Mouse (Mus musculus) cerebellum, postnatal 25 days (tissue): ENCODE results near the gene Stat1.

ENCODE experiments used
- DNase-seq, 2 experiments: peaks; one replicate each; pipeline ENCODE4 v3.0.0; 2021; ENCODE audit warnings: mixed read lengths in 2 of 2

The Stat1 gene

GRCm38 (mm10) chr1:52118860-52119591 is at the start of gene Stat1:
Gene Stat1, plus strand, starts transcription at chr1:52119440.
- DNase-seq = peak; percentile 90 to 95

DNA sequence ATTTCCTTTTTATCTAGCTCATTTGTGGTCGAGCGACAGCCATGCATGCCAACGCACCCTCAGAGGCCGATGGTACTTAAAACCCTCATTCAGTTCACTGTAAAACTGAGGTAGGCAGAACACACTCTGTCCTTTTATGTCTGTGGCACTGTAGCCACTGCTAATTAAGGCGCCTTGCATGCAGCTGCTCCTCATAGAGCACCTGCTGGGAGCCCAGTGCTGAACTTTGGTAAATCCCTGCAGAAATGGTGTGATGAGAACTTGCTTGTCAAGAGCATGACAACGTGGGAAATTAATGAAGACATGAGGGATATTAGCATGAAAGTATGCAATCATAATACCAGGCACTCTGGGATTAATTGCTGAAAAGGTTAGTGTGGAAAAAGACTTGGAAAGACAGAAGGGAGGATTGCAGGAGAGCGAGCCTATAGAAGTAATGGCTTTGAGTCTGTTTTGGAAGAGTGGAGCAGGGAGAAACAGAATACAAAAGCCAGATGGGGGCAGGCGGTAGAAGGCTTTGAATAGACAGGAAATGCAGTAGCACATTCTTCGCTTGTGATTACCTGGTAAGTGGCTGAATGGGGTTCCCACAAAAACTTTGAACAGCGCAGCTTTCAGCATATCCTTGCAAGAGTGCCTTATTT is 39.4 kb upstream of the Stat1 start:
- peak in 1 of 2 experiments; percentile 15 for DNase-seq

- DNase-seq = no peak
Observed at GRCm38 (mm10) chr1:52080375-52080774, 38.9 kb upstream of the Stat1 start.

GRCm38 (mm10) chr1:52086236-52086635 is 33.0 kb upstream of the Stat1 start:
- no peak for DNase-seq

DNA sequence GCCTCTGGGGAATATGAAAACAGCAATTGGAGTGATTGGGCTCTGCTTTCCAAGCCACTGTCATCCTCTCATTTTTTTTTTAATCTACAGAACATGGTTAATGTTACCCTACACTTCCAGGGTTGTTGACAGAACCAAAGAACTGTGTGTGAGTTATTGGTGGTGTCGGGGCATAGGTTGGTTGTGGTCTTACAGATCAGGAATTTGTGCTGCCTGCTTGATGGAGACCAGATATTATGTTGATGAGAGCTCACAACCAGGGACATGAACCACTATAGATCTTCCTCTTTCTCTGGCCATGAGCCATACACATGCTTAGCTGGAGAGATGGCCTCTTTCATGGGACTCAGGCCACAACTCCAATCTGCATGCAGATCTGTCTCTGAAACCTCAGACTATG is 32.1 kb upstream of the Stat1 start:
- no peak for DNase-seq

DNA sequence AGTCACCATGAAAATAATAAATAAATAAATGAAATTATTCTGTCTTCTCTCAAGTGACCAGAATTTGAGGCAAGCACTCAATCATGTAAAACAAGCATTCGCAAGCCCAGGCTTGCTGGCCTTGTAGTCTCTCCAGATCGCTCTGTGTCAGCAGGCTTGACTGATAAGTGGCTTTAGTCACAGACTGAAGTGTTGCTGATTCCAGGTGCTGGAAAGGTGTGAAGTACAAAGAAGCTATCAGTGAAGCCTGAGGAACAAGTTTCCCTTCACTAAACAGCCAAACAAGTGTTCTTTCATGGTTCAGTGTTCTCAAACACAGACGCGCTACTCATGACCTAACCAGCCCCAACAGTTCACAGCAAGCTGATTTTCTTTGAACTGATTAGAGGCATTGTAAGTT is 30.6 kb upstream of the Stat1 start:
- DNase-seq = no peak

- peak in 1 of 2 experiments; percentile 57 for DNase-seq
Observed at GRCm38 (mm10) chr1:52098618-52099232, 20.5 kb upstream of the Stat1 start.

- no peak for DNase-seq
Observed at GRCm38 (mm10) chr1:52100496-52100895, 18.7 kb upstream of the Stat1 start.

DNA sequence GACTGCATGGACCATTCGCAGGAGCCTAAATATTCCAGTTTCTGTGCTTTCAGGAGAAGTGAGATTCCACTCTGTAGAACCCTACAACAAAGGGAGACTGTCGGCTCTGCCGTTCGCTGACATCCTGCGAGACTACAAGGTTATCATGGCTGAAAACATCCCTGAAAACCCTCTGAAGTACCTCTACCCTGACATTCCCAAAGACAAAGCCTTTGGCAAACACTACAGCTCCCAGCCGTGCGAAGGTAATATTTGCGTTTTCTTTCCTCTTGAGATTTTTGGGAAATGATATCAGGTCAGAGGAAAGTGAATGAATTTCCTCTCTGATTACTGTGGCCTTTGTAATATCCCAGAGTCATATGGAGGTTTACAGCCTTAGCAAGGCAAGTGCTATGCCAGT is 16.4 kb upstream of the Stat1 start:
- no peak for DNase-seq

- no peak for DNase-seq
Observed at GRCm38 (mm10) chr1:52107206-52107605, 12.0 kb upstream of the Stat1 start.

- DNase-seq = no peak
Observed at GRCm38 (mm10) chr1:52111217-52111616, 8.0 kb upstream of the Stat1 start.

GRCm38 (mm10) chr1:52112301-52112700 is 6.9 kb upstream of the Stat1 start:
- no peak for DNase-seq

DNA sequence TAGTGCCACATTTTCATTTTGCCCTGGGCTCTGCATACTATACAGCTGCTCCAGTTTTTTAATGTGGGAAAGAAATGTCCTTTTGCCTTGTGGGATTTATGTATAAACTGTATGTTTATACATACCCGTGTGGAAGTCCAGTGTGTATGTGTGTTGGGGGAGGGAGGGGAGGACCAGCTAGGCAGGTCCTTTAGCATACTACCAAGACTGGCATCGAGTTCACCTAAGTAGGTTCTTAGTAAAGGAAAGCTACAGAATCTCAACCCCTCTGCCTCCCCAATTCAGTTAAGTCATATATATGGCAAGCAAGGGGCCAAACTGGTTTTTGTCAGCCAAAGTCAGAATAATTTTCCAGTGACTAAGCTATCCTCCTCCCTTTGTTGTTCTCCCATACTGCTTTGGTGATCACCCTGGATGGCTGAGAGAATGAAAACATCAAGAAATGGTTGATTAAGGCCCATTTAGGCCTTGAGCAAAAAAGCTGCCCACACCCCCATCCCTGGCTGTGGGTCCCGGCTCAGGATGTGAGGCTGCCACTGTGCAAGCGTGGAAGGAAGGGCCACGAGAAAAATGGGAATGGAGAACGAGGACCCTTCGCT is 6.1 kb upstream of the Stat1 start:
- no peak for DNase-seq

- DNase-seq = peak; percentile 99 to 100
Observed at GRCm38 (mm10) chr1:52113666-52114069, 5.6 kb upstream of the Stat1 start.

GRCm38 (mm10) chr1:52116441-52116840 is 2.8 kb upstream of the Stat1 start:
- no peak for DNase-seq

DNA sequence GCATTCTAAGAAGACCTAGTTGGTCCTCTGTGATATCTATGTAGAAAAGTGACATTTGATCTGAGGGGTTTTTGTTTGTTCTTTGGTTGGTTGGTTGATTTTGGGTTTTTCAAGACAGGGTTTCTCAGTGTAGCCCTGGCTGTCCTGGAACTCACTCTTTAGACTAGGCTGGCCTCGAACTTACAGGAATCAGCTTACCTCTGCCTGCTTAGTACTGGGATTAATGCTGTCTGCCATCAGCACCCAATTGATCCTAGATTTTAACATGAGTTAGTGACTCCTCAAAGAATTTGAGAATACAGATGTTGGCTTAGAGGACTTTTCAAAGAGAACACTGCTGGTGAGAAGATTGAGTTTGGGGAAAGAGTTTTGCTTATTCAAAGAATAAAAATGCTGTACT is 1.5 kb upstream of the Stat1 start:
- no peak for DNase-seq

DNA sequence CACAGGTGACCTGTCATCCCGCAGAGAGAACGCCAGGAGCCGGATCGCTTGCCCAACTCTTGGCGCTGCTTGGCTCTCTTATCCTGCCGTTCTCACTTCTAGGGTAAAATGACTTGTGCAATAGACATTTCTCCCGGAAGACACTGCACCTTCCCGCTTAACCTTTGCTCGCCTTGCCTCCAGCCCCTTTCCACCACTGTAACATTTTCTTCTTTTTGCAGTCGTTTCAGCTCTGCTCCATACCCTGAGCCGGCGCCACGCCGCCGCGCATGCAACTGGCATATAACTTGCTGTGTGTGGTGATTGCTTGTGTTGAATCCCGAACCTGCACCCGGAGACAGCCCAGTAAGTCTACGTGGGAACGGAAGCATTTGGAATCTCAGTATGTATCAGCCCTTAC is 451 bp downstream of the Stat1 start:
- peak in 1 of 2 experiments; percentile 41 for DNase-seq

- DNase-seq = no peak
Observed at GRCm38 (mm10) chr1:52120191-52120590, 951 bp downstream of the Stat1 start.

DNA sequence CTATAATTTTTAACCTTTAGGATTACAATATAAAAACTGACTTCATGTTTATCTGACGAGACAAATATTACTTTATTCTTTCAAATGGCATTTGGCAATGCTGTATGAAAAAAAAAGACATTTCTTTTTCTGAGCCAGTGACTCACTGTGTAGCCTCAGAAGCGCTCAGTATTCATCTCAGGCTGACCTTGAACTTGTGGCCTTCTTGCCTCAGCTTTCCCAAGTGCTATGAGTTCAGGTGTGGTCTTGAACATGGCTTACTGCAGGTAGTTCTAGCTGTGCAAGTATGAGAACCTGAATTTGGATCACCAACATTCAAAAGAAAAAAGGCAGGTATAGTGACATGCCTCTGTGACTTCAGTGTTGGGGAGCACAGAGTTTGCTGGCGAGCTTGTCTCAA is 1.8 kb downstream of the Stat1 start:
- DNase-seq = no peak

DNA sequence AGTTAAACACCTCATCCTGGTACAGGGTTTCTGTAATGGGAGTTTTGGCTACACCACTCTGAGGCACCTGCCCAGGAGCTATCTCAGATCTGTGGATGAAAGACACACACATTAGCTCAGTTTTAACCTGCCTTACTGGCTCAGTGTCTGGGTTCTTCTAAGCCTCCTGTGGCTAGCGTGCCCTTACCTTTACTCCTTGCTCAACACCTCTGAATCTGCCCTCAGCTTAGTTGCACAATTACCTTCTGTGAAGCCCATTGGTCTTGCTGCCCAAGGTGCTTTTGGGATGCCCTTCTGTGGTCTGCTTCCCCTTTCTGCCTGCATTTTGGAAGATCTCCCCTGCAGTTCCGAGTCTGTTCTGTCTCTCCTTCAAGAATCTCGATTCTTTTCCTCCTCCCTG is 5.6 kb downstream of the Stat1 start:
- no peak for DNase-seq

DNA sequence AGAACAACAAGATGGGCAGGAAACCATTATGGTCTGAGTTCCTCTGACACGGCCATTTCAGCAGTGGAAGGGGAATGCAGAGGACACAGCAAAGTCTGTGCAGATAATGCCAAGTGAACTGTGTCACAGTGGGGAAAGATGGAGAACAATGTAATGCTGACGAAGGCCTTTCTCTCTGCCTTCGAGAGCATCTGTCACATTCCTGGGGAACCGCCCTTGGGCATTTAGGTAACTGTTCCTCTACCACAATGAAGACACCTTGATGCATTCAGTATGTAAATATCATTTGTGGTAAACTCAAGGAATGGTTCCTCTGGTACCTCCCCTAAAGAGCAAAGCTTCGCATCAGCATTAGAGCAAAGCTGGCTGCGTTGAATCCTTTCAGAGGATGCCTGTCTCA is 8.1 kb downstream of the Stat1 start:
- no peak for DNase-seq

DNA sequence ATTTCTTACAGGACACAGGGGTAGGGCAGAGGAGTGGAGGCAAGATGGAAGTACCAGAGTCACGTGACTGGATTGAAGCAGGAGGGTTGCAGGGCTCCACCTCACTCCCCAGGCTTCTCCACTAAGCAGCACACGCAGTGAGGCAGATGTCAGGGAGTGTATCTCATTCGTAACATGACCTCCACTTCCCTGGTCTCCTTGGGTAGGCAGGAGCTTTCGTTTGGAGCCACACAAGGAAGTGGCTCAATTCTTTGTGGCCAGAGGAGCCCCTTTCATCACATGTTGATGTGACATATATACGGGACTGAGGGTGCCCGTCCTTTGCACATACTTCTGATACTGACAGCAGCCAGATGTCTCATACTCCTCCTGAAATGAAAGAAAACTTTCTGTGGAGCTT is 10.6 kb downstream of the Stat1 start:
- DNase-seq = no peak

DNA sequence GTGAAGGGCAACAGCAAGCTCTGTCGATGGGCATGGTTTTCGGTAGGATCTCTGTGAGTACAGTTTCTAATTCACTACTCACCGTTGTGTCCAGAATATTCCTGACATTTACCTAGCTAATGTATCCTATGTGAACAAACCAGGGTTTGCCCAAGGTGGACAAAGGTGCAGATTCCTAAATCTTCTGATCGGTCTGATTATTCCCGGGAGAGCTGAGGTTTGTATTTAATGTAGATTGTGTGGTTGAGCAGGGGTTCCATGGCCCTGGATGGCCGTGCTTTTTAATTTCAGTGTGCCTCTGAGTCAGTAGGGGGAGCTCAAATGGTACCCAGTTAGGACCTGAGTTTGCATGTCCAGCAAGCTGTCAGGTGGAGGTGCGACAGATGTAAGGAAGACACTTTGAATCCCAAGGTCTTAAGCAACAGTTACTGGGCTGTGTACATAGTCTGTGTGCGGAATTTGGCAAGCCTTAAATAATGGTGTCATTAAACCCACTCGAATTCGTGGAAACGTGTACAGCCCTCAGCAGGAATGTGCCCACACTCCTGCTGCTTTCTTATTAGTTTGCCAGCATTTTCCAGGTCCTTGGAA is 12.6 kb downstream of the Stat1 start:
- peak in 1 of 2 experiments; percentile 27 for DNase-seq
